Mouse (Mus musculus): Measurements from ENCODE around the gene Casp3.
A peak's percentile ranks its signal among the peaks of the same experiment; 100 is the strongest.
"Not testable (repeated sequence)": the region's sequence is repeated elsewhere in the genome, so short reads cannot be mapped to it uniquely, and the experiment has no call there.

Gene Casp3

GRCm38 (mm10) chr8:46616879-46617689 lies at the start of gene Casp3, which contains the start of gene Primpol:
Gene Casp3 (plus strand): TSS chr8:46617291.
Gene Primpol (minus strand): TSS chr8:46617212.
- peak; percentile 93 for DNase-seq

DNA sequence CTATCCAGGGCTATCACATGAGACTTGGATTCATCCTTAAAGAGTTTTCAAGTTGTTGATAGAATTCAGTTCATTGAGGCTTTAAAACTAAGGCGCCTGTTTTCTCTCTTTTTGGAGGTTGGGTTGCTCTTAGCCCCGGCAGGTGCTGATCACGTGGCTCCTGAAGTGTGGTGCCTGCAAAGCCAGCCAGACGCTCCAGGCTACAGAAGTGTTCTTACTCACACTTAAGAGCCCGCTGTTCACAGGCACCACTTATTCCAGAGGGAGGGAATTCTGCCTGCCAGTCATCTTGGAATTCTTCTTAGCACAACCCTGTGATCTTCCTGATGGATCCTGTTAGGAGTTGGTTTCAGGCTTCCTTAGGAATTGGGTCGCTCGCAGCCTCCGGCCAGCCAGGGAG lies 49.1 kb upstream of the Casp3 start:
- DNase-seq = no peak

DNA sequence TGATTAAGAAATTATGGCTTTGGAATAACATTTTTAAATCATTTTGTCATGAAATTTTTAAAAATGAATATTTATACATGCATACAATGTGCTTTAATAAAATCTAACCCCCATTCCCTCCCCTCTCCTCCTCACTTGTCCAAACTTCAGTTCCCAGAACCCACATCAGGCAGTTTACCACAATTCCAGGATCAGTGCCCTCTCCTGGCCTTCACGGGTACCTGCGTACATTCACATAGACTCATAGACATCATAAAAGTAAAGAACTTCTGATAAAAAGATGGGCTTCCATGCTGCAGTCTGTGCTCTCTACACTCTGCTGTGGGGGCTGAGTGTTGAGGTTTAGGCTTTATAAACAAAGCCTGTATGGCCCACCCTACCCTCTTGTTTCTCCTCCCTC lies 48.1 kb upstream of the Casp3 start:
- no peak for DNase-seq

DNA sequence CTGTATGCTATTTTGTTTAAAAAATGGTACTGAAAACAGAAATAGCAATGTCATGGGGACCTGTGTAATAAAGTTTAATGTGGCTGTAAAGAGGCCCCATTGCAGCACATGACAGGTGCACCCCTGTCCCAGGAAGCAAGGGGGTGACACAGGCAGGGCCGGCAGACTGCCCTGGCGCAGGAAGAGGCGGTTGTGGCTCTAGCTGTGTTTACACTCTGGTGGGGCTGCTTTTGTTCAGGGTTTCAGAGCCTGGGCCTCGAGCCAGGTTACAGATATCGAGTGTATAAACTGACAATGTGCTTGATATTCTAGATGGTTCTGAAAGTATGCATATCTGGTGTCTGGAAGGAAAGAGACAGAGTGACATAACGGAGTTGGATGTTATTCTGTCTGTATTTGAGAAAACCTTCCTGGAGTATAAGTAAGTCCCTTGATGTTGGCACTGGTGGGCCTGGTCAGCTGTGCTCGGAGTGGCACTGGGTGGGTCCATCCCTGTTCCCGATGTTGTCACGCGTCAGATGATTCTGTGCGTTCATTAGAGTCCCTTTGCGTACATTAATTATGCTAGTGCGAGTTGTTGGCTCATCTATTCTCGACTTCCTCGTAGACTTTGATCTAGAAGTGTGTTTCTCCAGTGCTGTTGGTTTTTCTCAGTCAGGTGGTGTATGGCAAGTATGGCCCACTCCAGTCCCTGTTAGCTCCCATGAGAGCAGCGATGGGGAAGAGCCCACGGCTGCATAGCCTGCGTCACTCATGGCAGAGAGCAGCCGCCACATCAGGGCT lies 47.2 kb upstream of the Casp3 start:
- no peak for DNase-seq

DNA sequence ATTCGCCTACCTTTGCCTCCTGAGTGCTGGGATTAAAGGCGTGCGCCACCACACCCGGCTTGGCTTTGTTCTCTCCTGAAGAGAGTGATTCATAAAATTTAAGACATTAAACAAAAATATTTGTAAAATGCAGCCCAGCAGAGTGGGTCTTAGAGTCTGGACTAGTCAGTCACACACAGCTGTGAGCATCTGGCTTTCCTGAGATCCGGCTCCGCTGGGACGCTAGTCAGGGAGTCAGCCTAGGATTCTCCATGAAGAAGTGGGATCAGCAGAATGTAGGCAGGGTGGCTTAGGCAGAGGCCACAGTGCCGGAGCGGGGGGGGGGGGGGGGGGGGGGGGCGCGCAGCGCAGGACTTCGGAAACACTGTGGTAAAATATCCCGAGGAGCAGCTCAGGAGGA lies 46.4 kb upstream of the Casp3 start:
- no peak for DNase-seq

DNA sequence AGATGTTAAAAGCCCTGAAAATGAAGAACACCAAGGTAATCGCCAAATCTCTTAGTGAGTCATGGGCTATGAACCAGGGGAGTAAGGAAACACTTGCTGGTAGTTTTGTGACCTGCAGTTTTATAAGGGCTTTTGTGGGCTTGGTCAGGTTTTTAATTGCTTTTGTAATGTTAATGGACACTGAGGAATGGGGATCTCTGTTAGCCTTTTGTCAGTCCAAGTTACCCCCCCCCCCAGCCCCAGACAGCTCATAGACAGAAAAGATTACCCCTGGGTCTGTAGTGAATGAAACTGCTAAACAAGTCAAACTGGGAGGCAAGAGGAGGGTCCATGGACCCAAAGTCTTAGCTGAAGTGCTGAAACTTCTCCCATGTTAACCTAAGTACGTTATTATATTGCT lies 43.6 kb upstream of the Casp3 start:
- DNase-seq = no peak

DNA sequence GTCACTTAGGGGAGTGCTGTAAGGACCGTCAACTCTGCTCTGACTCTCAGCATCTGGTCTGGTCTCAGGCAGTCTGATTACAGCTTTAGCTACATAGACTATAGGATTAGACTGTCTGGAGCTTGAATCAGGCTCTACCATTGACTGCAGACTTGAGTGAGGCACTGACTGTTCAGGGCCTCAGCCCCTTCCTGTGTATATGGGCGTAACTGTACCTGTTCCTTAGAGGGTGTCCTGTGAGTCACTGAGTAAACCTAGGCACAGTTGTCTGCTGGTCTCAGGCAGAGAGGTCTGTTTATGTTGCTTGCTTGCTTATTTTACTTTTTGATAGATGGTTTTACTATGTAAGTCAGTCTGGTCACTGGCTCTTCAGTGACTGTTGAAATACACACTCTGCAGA lies 43.1 kb upstream of the Casp3 start:
- no peak for DNase-seq

GRCm38 (mm10) chr8:46578794-46579193 lies 38.3 kb upstream of the Casp3 start:
- DNase-seq = no peak

- DNase-seq = not testable (repeated sequence)
Measured at GRCm38 (mm10) chr8:46584328-46584727, 32.8 kb upstream of the Casp3 start.

- DNase-seq = no peak
Measured at GRCm38 (mm10) chr8:46585576-46585975, 31.5 kb upstream of the Casp3 start.

DNA sequence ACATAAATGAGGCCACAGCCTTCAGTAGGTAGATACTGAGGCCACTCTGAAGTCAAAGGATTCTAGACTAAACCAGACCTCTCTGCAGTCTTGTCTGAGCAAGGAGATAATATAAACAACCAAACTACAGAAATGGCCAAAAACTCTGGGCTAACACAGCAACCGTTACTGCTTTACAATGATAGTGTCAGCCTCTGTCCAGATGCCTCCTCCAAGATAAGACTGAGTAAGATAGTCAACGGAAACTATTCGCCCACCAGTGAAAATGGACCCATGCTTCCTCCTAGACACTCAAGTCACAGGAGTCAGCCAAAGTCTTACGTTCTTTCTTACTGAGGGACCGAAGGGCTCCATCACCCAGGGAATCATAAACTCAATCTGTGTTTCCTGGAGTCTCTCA lies 29.2 kb upstream of the Casp3 start:
- DNase-seq = no peak

DNA sequence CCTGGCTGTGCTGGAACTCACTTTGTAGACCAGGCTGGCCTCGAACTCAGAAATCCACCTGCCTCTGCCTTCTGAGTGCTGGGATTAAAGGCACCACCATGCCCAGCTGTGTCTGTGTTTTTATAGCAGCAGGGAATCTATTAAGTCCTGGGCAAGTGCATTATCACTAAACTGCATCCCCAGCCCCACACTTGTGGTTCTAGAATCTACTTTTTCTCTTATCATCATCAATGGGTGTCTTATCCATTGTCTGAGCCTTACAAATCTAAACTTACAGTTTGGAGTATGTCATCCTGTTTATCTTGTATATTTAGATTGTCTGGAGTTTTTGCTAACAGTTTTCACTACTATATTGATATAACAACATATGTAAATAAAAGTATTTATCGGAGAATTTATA lies 28.4 kb upstream of the Casp3 start:
- no peak for DNase-seq

GRCm38 (mm10) chr8:46593067-46593466 lies 24.0 kb upstream of the Casp3 start:
- DNase-seq = no peak

- DNase-seq = no peak
Measured at GRCm38 (mm10) chr8:46593772-46594171, 23.3 kb upstream of the Casp3 start.

DNA sequence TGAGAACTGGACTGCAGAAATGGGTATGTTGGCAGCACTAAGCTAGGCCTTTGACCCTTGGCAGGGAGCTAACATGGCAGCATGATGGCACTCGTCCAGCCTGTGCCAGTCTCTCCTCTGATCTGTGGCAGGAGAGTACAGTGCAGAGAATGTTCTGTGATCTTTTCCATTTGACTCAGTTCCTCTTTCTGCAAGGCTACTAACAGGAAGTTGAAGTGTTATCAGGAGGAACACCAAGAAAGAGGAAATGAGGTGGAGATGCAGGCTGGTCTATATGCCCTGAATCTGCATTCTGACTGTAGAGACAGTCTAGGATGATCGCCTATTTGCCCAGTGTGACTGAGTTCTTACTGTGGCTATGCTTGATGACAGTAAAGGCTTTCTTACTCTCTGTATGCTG lies 21.5 kb upstream of the Casp3 start:
- peak; percentile 24 for DNase-seq

DNA sequence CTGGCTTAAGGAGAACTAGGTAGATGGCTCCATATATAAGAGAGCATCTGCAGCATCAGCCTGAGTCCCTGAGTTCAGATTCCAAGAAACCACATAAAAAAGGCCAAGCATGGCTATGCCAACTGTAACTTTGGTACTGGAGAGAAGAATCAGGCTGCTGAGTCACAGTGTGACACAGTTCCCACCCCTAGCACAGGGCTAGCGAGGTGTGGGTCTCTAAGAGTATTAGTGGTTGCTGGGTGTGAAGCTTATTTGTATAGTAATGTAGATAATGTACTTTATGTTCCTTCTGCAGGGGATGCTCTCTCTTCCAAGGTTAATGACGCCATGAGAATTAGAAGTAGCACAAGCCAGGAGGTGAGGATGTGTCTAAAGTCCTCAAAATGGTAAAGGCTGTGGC lies 20.6 kb upstream of the Casp3 start:
- no peak for DNase-seq

DNA sequence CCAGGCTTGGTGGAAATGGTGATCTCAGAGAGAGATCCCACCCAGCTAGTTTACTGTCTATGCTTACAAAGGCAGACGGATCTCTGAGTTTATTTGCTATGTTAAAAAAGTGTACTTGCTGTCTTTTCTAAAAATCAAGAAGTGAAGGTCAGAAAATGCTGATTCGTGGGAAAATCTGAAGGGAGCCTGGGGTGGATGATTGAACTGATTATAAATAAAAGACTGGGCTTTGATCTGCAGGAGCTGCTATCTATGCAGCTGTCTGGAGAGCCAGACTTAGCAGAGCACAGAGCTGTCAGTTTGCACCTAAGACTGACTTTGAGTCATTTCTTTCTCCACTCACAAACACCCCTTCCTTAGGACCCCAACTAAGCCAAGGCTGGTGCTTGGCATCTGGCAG lies 19.7 kb upstream of the Casp3 start:
- no peak for DNase-seq

DNA sequence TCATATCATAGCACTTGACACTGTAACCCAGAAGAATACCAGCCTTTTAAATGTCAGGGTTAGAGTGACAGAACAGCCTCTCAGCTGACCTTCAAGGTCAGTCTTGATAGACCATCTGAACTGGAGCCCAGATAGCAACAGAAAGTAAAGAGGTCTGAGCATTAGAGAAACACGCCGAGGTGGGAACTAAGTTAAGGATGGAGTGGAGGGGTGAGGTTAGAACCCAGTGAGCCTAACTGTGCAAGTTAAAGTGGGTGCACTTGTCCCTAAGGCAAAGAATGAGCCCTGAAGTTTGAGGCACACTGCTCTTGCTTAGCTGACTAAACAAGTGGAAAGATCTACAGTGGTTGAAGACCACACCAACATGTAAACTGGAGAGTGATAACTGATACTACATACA lies 19.0 kb upstream of the Casp3 start:
- no peak for DNase-seq

GRCm38 (mm10) chr8:46598753-46599152 lies 18.3 kb upstream of the Casp3 start:
- DNase-seq = no peak

GRCm38 (mm10) chr8:46599314-46599904 lies 17.7 kb upstream of the Casp3 start:
- no peak for DNase-seq

- no peak for DNase-seq
Measured at GRCm38 (mm10) chr8:46600959-46601707, 16.0 kb upstream of the Casp3 start.

- DNase-seq = no peak
Measured at GRCm38 (mm10) chr8:46603587-46603986, 13.5 kb upstream of the Casp3 start.

- DNase-seq = no peak
Measured at GRCm38 (mm10) chr8:46606930-46607329, 10.2 kb upstream of the Casp3 start.
